Mouse (Mus musculus): ENCODE measurements around the gene Ube2z. TPM values are rescaled to one million over a fixed set of nuclear protein-coding genes. Genes with fewer than 3 reads are reported as not detected.

Ube2z gene
- total and polyA plus RNA-seq, 2 experiments from 2014 or later, result 35.4 to 56.2 TPM

DNA sequence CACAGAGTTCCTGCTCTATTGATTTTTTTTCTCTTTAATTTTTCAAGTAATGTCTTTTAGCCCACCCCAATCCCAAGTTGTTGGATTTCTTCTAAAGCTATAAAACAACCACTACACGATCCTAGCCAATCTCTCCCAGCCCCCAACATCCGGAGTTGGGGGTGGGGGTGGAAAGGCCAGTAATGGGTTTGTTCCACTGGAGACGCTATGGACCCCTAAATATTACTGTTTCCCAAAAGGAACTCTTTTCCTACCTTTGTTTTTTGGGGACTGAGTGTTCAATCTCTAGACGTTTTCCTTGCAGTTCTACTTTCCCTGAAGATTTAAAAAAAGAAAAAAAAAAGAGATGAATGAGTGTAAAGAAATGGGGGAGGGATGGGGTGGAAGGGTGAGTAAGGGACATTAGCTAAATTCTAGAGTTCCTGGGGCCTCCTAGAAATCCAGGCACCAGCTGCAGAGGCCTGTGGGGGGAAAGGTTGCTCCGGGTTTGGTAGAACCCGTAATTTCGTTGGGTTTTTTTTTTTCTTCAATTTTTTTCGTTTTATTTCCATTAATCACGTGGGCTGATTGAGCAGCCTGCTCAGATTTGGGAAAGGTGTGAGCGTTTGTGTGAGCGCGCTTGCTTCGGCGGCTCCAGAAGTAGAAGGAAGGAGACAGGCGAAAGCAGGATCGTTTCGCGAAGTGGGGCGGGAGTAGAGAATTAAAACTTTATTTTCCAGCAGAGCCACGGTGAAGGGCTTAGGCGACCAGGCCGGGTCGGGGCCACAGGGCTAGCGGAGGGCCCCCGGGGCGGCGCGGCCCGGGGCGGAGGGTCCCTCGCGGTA lies 61.0 kb downstream of the Ube2z start:
- 3% methylated on average over 32 of the region's 32 CpGs for WGBS
- Histone ChIP-seq H3K27ac (ENCODE audit: low read depth, low read length) (peak overlapping the region; percentile 69), H3K4me3 (ENCODE audit: low read depth, low read length) (peak overlapping the region; percentile 58), H3K4me2 (ENCODE audit: low read depth) (peak overlapping the region; percentile 76), H3K9me3 (ENCODE audit: low read length) (no peaks in the 10 kb centered on the region), H3K9ac (peak overlapping the region; percentile 67), H3K4me1 (ENCODE audit: insufficient read depth) (peaks cover 10% of the 10 kb centered on the region), H3K36me3 (ENCODE audit: insufficient read depth) (no peaks in the 10 kb centered on the region), H3K27me3 (ENCODE audit: insufficient read depth, low read length) (peaks cover 9% of the 10 kb centered on the region; the same call in 1 of the 2 replicates)
- DNase-seq (peak; percentile 46), ATAC-seq (peak; percentile 1; the same call in 1 of the 2 replicates)
- no peak for TF ChIP-seq CTCF (IDR thresholded peaks at IDR 0.05; ENCODE audit: low read depth)

DNA sequence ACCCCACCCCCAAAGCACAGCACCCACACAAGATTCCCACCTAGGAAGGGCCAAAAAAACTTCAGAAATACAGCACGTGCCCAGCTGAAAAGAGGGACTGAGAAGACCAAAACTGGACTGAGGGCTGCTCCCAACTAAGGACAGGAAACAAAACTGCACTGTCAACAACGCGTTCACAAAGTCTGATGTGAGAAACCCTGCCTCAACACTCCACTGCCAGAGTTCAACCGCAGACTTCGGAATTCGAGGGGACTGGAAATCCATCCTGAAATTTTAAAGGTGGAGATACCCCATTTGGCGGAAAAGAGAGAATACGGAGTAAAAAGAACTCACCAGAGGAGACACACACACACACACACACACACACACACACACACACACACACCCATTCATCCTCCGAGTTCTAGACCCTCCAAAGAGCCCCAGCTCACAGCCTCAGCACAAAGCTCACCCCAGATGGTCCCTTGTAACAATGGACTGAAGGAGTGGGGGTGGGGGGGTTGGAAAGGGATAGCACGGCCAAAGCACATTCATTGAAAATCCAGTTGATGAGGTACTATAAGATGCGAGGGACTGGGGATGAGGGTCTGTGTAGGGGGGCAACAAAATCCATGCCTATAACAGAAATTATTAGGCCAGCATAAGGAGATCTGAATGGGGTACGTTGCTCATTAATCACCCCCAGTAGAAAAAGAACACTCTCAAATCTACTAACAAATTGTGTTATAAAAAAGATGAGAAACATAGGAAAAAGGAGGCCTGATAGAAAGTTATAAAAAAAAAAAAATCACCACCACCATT lies 61.9 kb downstream of the Ube2z start:
- no peaks in the 10 kb centered on the region for H3K36me3 ChIP-seq (ENCODE audit: insufficient read depth)
- no peaks in the 10 kb centered on the region for H3K9me3 ChIP-seq (ENCODE audit: low read length)
- no peak for TF ChIP-seq CTCF (IDR thresholded peaks at IDR 0.05; ENCODE audit: low read depth)
- DNase-seq, result no peak
- no peak for ATAC-seq
- no peak overlapping the region for H3K4me3 ChIP-seq (ENCODE audit: low read depth, low read length)
- H3K27ac ChIP-seq (ENCODE audit: low read depth, low read length), result no peak overlapping the region
- peaks cover 4% of the 10 kb centered on the region; the same call in 1 of the 2 replicates for H3K27me3 ChIP-seq (ENCODE audit: insufficient read depth, low read length)
- no peak overlapping the region for H3K9ac ChIP-seq
- peaks cover 10% of the 10 kb centered on the region for H3K4me1 ChIP-seq (ENCODE audit: insufficient read depth)
- peak overlapping the region; percentile 76 for H3K4me2 ChIP-seq (ENCODE audit: low read depth)
- WGBS, result 7% methylated on average over 12 of the region's 12 CpGs

Other genes with a start within 250 kb of the Ube2z start
- 0.90 and 2.7 TPM in 2 replicates for gene Phospho1, start 240.9 kb downstream of the Ube2z start, total RNA-seq (2014; rRNA removed)
- not detected in 2 replicates for gene Phospho1, start 240.9 kb downstream of the Ube2z start, polyA plus RNA-seq (2015; fragmentation: Nextera tagmentation; extraction: Ambion mirVana)
- 1.0 and 1.6 TPM in 2 replicates for gene Gngt2, start 228.2 kb downstream of the Ube2z start, total RNA-seq (2014; rRNA removed)
- gene Gngt2, start 228.2 kb downstream of the Ube2z start, polyA plus RNA-seq (2015; fragmentation: Nextera tagmentation; extraction: Ambion mirVana), result 1.9 and 2.9 TPM in 2 replicates
- gene Abi3, start 222.9 kb downstream of the Ube2z start, total RNA-seq (2014; rRNA removed), result 0.19 and 0.62 TPM in 2 replicates
- 1.4 and 1.5 TPM in 2 replicates for gene Abi3, start 222.9 kb downstream of the Ube2z start, polyA plus RNA-seq (2015; fragmentation: Nextera tagmentation; extraction: Ambion mirVana)
- not detected in 2 replicates for gene B4galnt2, start 150.5 kb downstream of the Ube2z start, total RNA-seq (2014; rRNA removed)
- gene B4galnt2, start 150.5 kb downstream of the Ube2z start, polyA plus RNA-seq (2015; fragmentation: Nextera tagmentation; extraction: Ambion mirVana), result not detected in 2 replicates
- gene Igf2bp1, start 59.4 kb downstream of the Ube2z start, total RNA-seq (2014; rRNA removed), result 3.0 and 3.3 TPM in 2 replicates
- gene Igf2bp1, start 59.4 kb downstream of the Ube2z start, polyA plus RNA-seq (2015; fragmentation: Nextera tagmentation; extraction: Ambion mirVana), result 1.8 and 2.5 TPM in 2 replicates
- gene Gip, start 40.8 kb downstream of the Ube2z start, total RNA-seq (2014; rRNA removed), result not detected in 2 replicates
- not detected in 2 replicates for gene Gip, start 40.8 kb downstream of the Ube2z start, polyA plus RNA-seq (2015; fragmentation: Nextera tagmentation; extraction: Ambion mirVana)
- 36.5 and 36.7 TPM in 2 replicates for gene Snf8, start 30.5 kb downstream of the Ube2z start, total RNA-seq (2014; rRNA removed)
- gene Snf8, start 30.5 kb downstream of the Ube2z start, polyA plus RNA-seq (2015; fragmentation: Nextera tagmentation; extraction: Ambion mirVana), result 112 and 120 TPM in 2 replicates
- 348 and 355 TPM in 2 replicates for gene Atp5g1, start 10.3 kb upstream of the Ube2z start, total RNA-seq (2014; rRNA removed)
- 925 and 1,026 TPM in 2 replicates for gene Atp5g1, start 10.3 kb upstream of the Ube2z start, polyA plus RNA-seq (2015; fragmentation: Nextera tagmentation; extraction: Ambion mirVana)
- not detected in 2 replicates for gene Calcoco2, start 46.6 kb upstream of the Ube2z start, total RNA-seq (2014; rRNA removed)
- 0.10 TPM in 1 of 2 replicates, not detected in the other for gene Calcoco2, start 46.6 kb upstream of the Ube2z start, polyA plus RNA-seq (2015; fragmentation: Nextera tagmentation; extraction: Ambion mirVana)
- gene Ttll6, start 68.4 kb upstream of the Ube2z start, total RNA-seq (2014; rRNA removed), result 0.43 and 0.54 TPM in 2 replicates
- 0.19 and 0.31 TPM in 2 replicates for gene Ttll6, start 68.4 kb upstream of the Ube2z start, polyA plus RNA-seq (2015; fragmentation: Nextera tagmentation; extraction: Ambion mirVana)
- not detected in 2 replicates for gene Hoxb13, start 128.9 kb upstream of the Ube2z start, total RNA-seq (2014; rRNA removed)
- gene Hoxb13, start 128.9 kb upstream of the Ube2z start, polyA plus RNA-seq (2015; fragmentation: Nextera tagmentation; extraction: Ambion mirVana), result not detected in 2 replicates
- not detected in 2 replicates for gene Hoxb9, start 206.1 kb upstream of the Ube2z start, total RNA-seq (2014; rRNA removed)
- not detected in 2 replicates for gene Hoxb9, start 206.1 kb upstream of the Ube2z start, polyA plus RNA-seq (2015; fragmentation: Nextera tagmentation; extraction: Ambion mirVana)
- gene Hoxb8, start 216.5 kb upstream of the Ube2z start, total RNA-seq (2014; rRNA removed), result not detected in 2 replicates
- gene Hoxb8, start 216.5 kb upstream of the Ube2z start, polyA plus RNA-seq (2015; fragmentation: Nextera tagmentation; extraction: Ambion mirVana), result not detected in 2 replicates
- not detected in 2 replicates for gene Hoxb7, start 221.2 kb upstream of the Ube2z start, total RNA-seq (2014; rRNA removed)
- gene Hoxb7, start 221.2 kb upstream of the Ube2z start, polyA plus RNA-seq (2015; fragmentation: Nextera tagmentation; extraction: Ambion mirVana), result not detected in 2 replicates
- gene Hoxb6, start 227.1 kb upstream of the Ube2z start, total RNA-seq (2014; rRNA removed), result not detected in 2 replicates
- gene Hoxb6, start 227.1 kb upstream of the Ube2z start, polyA plus RNA-seq (2015; fragmentation: Nextera tagmentation; extraction: Ambion mirVana), result not detected in 2 replicates
- gene Hoxb5, start 237.9 kb upstream of the Ube2z start, total RNA-seq (2014; rRNA removed), result not detected in 2 replicates
- gene Hoxb5, start 237.9 kb upstream of the Ube2z start, polyA plus RNA-seq (2015; fragmentation: Nextera tagmentation; extraction: Ambion mirVana), result not detected in 2 replicates